Comparison of ENCODE assay signal across 17 mouse cellular contexts in genomic region chr2:144236791-144237584, GRCm38 (mm10).
"Had no signal": no experiment of that assay in that cellular context is flagged by ENCODE, and none has a peak within 500 bp of the region (broad histone marks: within the 10 kb centered on the region; RNA-seq: fewer than 3 reads in every experiment).

No protein-coding gene starts in this region.

- DNase-seq: kidney, adult 8-10 months; kidney, postnatal 25 days; layer of hippocampus, adult 9-11 months; layer of hippocampus, postnatal 36 days; liver; liver, embryonic 13.5 days; liver, postnatal 0 days; lung, postnatal 14 days; midbrain, embryonic 14.5 days; retina, postnatal 1 day; right cerebral cortex, postnatal 4 days; spleen, adult 18-20 months; thymus, adult 2 months; thymus, postnatal 25 days had no signal

- H3K36me3 ChIP-seq: limb, embryonic 12.5 days; liver, embryonic 13.5 days; lung, embryonic 15.5 days; neural tube, embryonic 12.5 days had no signal

- H3K4me1 ChIP-seq: lung, embryonic 15.5 days; neural tube, embryonic 12.5 days had no signal

- H3K9me3 ChIP-seq: limb, embryonic 12.5 days; lung, embryonic 15.5 days; neural tube, embryonic 12.5 days had no signal

- ATAC-seq: liver, postnatal 0 days had no signal

- H3K27me3 ChIP-seq: limb, embryonic 12.5 days; liver, embryonic 13.5 days; lung, embryonic 15.5 days; neural tube, embryonic 12.5 days had no signal

- H3K4me2 ChIP-seq: limb, embryonic 12.5 days; liver, embryonic 13.5 days; lung, embryonic 15.5 days; neural tube, embryonic 12.5 days had no signal

- H3K27ac ChIP-seq: liver, embryonic 13.5 days; lung, embryonic 15.5 days; neural tube, embryonic 12.5 days had no signal

- H3K4me3 ChIP-seq: limb, embryonic 12.5 days; liver, embryonic 13.5 days; lung, embryonic 15.5 days; neural tube, embryonic 12.5 days had no signal

- H3K9ac ChIP-seq: limb, embryonic 12.5 days; liver, embryonic 13.5 days; liver, postnatal 0 days; lung, embryonic 15.5 days; neural tube, embryonic 12.5 days had no signal
